Mouse (Mus musculus) erythroblast, embryonic 14.5 days (primary cell): ENCODE measurements around the gene Tet2.

Source experiments
- GATA1 ChIP-seq: IDR thresholded peaks from 2 replicates; pipeline ENCODE4 v1.6.1; 2012; ENCODE audit warnings: low read length, inconsistent platforms, mixed read lengths
- TAL1 ChIP-seq: IDR thresholded peaks from 3 replicates; pipeline ENCODE4 v1.6.1; 2012; ENCODE audit warnings: low read length, inconsistent platforms, mixed read lengths

GRCm38 (mm10) chr3:133590506-133591152, 45.7 kb upstream of the Tet2 start:
- TF ChIP-seq GATA1 (no peak), TAL1 (no peak)
